Mouse (Mus musculus) splenic B cell, adult 2 months (primary cell): ENCODE results near the gene Npas3.

ENCODE experiments used
- DNase-seq: peaks from one replicate; pipeline ENCODE4 v3.0.0-alpha.2; 2011; ENCODE audit warnings: low read depth, low spot score
- H3K27me3 ChIP-seq: 2 replicates; pipeline ENCODE4 v1.6.1; 2012; ENCODE audit warnings: mild to moderate bottlenecking, low read length, moderate library complexity, mixed read lengths; ENCODE audit not compliant: control insufficient read depth, poor library complexity, insufficient read depth, severe bottlenecking
- H3K36me3 ChIP-seq: 2 replicates; pipeline ENCODE4 v1.6.1; 2012; ENCODE audit warnings: mild to moderate bottlenecking, low read length, moderate library complexity, mixed read lengths; ENCODE audit not compliant: control insufficient read depth, poor library complexity, insufficient read depth, severe bottlenecking

The Npas3 gene

GRCm38 (mm10) chr12:53629483-53630120 lies 381.1 kb downstream of the Npas3 start:
- H3K27me3 ChIP-seq, result no peaks in the 10 kb centered on the region
- H3K36me3 ChIP-seq, result no peaks in the 10 kb centered on the region
- no peak for DNase-seq

GRCm38 (mm10) chr12:53630607-53631006 lies 382.1 kb downstream of the Npas3 start:
- DNase-seq, result no peak
- Histone ChIP-seq H3K36me3 (no peaks in the 10 kb centered on the region), H3K27me3 (no peaks in the 10 kb centered on the region)

DNA sequence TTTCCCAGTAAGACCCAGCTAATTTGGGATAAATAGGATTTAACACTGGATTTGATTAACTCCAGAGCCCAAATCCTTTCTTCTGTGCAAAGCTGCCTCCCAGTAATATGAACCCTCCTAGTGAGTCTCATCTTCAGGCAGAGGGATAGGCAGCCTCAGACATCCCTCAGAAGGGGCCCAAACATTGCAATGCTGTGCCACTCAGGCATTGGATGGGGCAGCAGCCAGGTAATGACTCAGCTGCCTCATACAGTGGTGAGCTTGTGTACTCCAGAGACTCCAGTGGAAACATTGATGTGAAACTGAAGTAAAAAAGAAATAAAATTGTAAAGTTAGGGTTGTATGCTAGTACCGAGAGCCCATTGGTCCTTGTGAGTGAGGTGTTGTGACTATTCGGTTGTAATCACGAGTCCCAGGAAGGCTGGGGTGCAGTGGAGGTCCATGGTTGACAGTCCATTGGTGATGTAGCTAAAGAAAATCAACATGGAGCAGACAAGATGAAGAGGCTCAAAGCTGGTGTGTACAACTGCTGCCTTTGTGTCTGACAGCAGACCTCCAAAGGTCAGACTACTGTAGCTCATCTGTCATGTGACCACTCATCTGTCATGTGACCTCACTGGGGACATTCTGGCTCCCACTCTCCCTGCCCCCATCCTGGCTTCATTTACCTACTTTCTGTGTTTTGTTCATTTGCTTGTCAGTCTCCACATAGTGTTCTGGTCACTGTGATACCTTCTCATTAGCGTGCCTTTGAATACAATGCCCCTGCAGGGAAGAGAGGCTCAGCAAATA lies 383.0 kb downstream of the Npas3 start:
- no peak for DNase-seq
- no peaks in the 10 kb centered on the region for H3K36me3 ChIP-seq
- no peaks in the 10 kb centered on the region for H3K27me3 ChIP-seq

- no peaks in the 10 kb centered on the region for H3K36me3 ChIP-seq
- no peak for DNase-seq
Observed at GRCm38 (mm10) chr12:53638571-53638970, 390.1 kb downstream of the Npas3 start.

GRCm38 (mm10) chr12:53647282-53647681 lies 398.8 kb downstream of the Npas3 start:
- no peaks in the 10 kb centered on the region for H3K36me3 ChIP-seq
- DNase-seq, result no peak

More at GRCm38 (mm10) chr12:53638571-53638970, 390.1 kb downstream of the Npas3 start:
- no peaks in the 10 kb centered on the region for H3K27me3 ChIP-seq

GRCm38 (mm10) chr12:53656301-53656700 lies 407.8 kb downstream of the Npas3 start:
- DNase-seq, result no peak
- Histone ChIP-seq H3K36me3 (no peaks in the 10 kb centered on the region), H3K27me3 (no peaks in the 10 kb centered on the region)

More at GRCm38 (mm10) chr12:53647282-53647681, 398.8 kb downstream of the Npas3 start:
- no peaks in the 10 kb centered on the region for H3K27me3 ChIP-seq

DNA sequence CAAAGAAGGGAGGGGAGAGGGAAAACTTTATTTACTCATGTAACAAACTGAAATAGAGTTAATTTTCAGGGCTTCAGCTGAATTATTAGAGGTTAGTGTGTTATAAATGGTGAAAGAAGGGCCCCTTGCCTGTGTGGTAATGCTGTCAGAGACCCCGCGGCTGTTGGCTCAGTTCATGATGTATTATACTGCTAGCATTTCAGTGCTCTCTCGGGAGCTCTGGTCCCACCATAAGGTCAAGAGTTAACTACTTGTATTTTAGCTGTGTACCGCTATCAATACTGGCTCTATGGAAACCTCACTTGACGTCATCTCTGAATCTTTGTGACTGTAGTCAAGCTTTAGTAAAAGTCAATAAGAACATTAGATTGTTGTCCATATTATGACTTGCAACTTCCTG lies 415.6 kb downstream of the Npas3 start:
- Histone ChIP-seq H3K27me3 (no peaks in the 10 kb centered on the region), H3K36me3 (no peaks in the 10 kb centered on the region)
- no peak for DNase-seq

DNA sequence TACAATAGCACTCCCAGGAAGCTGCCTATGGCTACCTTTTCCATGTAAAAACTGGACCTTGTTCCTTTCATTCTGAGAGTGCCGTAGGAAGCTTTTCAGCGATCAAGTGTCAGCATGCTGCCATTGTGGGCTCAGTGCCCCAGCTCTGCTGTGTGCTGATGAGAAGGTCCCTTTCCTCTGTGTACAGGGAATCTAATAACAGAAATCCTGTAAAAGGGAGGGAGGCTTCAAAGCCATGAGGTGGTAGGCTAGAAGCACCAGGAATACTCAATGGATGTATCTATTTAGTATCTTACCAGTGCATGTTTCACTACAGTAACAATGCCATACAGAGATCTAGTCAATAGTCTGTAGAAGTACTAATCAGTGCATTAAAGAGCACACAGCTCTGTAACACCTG lies 423.4 kb downstream of the Npas3 start:
- no peak for DNase-seq
- no peaks in the 10 kb centered on the region for H3K36me3 ChIP-seq
- H3K27me3 ChIP-seq, result no peaks in the 10 kb centered on the region

DNA sequence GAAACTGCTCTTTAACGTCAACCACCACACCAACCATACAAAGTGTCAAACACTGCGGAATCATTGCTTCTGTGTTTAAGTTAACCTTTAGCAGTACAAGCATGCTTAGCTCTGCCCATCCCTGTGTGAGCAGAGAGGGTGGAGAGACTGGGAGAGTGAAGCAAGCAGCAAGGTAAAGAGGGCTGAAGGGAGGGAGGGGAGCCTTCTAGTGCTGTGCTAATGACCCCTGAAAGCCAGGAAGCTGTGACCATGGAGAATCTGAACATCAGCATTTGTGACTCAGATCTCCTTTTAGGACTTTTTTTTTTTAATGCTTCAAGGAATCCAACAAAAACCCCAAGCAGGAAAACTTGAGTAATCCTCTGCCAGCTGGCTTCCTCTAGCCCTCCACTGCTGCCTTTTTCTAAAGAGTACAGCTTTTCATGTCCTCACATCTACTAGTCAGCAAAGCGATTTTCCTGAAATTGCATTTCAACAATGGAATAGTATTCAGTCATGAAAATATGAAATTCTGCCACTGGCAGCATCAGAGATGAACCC lies 428.7 kb downstream of the Npas3 start:
- Histone ChIP-seq H3K27me3 (no peaks in the 10 kb centered on the region), H3K36me3 (no peaks in the 10 kb centered on the region)
- no peak for DNase-seq

GRCm38 (mm10) chr12:53678166-53678565 lies 429.7 kb downstream of the Npas3 start:
- H3K36me3 ChIP-seq, result no peaks in the 10 kb centered on the region
- DNase-seq, result no peak
- H3K27me3 ChIP-seq, result no peaks in the 10 kb centered on the region

DNA sequence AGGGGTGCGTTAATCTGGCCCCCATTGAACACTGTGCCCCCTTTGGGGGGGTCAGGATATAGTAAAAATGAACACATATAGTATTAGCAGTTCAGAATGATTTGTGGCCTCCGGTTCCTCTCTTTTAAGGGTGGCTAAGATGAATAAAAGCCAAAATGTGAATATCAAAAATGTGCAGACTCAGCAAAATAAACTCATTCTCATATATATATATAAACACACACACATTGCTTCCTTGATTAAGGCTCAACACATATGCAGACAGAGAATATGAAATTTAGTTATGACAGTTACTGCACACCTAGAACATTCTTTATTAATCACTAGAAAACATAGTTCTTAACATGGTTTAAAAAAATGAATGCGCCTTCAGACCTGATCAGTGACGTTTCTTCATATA lies 430.7 kb downstream of the Npas3 start:
- H3K36me3 ChIP-seq, result no peaks in the 10 kb centered on the region

GRCm38 (mm10) chr12:53680501-53680900 lies 432.0 kb downstream of the Npas3 start:
- Histone ChIP-seq H3K27me3 (no peaks in the 10 kb centered on the region), H3K36me3 (no peaks in the 10 kb centered on the region)
- DNase-seq, result no peak

More for the DNA sequence above, 430.7 kb downstream of the Npas3 start:
- no peaks in the 10 kb centered on the region for H3K27me3 ChIP-seq
- DNase-seq, result no peak

- Histone ChIP-seq H3K27me3 (no peaks in the 10 kb centered on the region), H3K36me3 (no peaks in the 10 kb centered on the region)
- DNase-seq, result no peak
Observed at GRCm38 (mm10) chr12:53682036-53682435, 433.6 kb downstream of the Npas3 start.

- Histone ChIP-seq H3K36me3 (no peaks in the 10 kb centered on the region), H3K27me3 (no peaks in the 10 kb centered on the region)
- DNase-seq, result no peak
Observed at GRCm38 (mm10) chr12:53692471-53692870, 444.0 kb downstream of the Npas3 start.

DNA sequence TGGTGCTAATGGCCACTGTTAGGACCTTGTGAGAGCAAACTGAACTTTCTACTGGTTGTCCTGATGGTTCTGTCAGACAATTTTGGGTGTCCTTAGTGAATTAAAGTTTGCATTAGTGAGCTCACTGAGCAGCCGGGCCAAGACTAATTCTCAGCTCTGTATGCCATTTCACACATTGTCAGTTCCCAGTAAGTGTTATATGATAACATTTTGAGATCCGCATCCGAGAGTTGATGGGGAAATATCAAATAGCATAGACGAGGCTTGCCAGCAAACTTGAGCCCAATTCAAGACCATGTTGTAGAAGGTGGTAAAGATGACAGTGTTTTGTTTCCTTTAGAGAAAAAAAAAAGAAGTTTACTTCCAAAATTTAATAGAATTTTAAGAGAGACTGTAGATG lies 445.9 kb downstream of the Npas3 start:
- no peaks in the 10 kb centered on the region for H3K27me3 ChIP-seq
- no peak for DNase-seq
- H3K36me3 ChIP-seq, result no peaks in the 10 kb centered on the region
